ENCODE assay signal across 9 mouse cellular contexts in genomic region chr4:129490972-129491880, GRCm38 (mm10). TPM values are rescaled to one million over a fixed set of nuclear protein-coding genes. Genes with fewer than 3 reads are reported as not detected.
DNase-seq lines count a peak whose midpoint lies in the region; ATAC-seq and TF ChIP-seq lines count a peak whose summit lies in the region.
"Had no signal": no experiment of that assay in that cellular context is flagged by ENCODE, and none has a peak within 500 bp of the region (broad histone marks: within the 10 kb centered on the region; RNA-seq: fewer than 3 reads in every experiment).

Gene Tssk3, minus strand, starts transcription at chr4:129491022.
Gene Fam229a, plus strand, starts transcription at chr4:129491190.

- peak within 1 kb of the TSS; percentile 20; the same call in 1 of the 2 replicates for H3K4me3 ChIP-seq in heart, adult 2 months
- H3K4me3 ChIP-seq in forebrain, embryonic 13.5 days = peak within 1 kb of the TSS; percentile 37
- H3K4me3 ChIP-seq in stomach, postnatal 0 days (ENCODE audit: low read depth, low read length) = peak within 1 kb of the TSS; percentile 34

- peak within 1 kb of the TSS; percentile 24; the same call in 1 of the 2 replicates for H3K9ac ChIP-seq in heart, adult 2 months (ENCODE audit: low read depth, low read length)
- H3K9ac ChIP-seq in forebrain, embryonic 13.5 days = peak within 1 kb of the TSS; percentile 55
- peak within 1 kb of the TSS; percentile 41 for H3K9ac ChIP-seq in stomach, postnatal 0 days (ENCODE audit: low read length)

- no peaks in the 10 kb centered on the region for H3K9me3 ChIP-seq in forebrain, embryonic 13.5 days (replicated peaks)
- H3K9me3 ChIP-seq in stomach, postnatal 0 days (ENCODE audit: control insufficient read depth, low read length) = no peaks in the 10 kb centered on the region
- H3K9me3 ChIP-seq: G1E had no signal

- H3K27me3 ChIP-seq in heart, adult 2 months (ENCODE audit: control insufficient read depth, insufficient read depth, low read length) = peaks cover 2% of the 10 kb centered on the region
- H3K27me3 ChIP-seq in forebrain, embryonic 13.5 days = peaks cover 28% of the 10 kb centered on the region
- no peaks in the 10 kb centered on the region for H3K27me3 ChIP-seq in stomach, postnatal 0 days (ENCODE audit: control insufficient read depth, insufficient read depth, low read length)

- no peak for TF ChIP-seq EP300 in heart, adult 2 months (IDR thresholded peaks at IDR 0.05; ENCODE audit: insufficient read depth, low read depth, low read length)
- TF ChIP-seq EP300 in stomach, postnatal 0 days (optimal IDR thresholded peaks at IDR 0.05) = no peak

- ATAC-seq in forebrain, embryonic 13.5 days = no peak; the same call in 1 of the 2 replicates
- peak; percentile 66 for ATAC-seq in stomach, postnatal 0 days (ENCODE audit: low FRiP score, low TSS enrichment)

- intact Hi-C loops in heart, adult 2 months (cut with DNase I) = no loop called here

- no peak for TF ChIP-seq CTCF in heart, adult 2 months (IDR thresholded peaks at IDR 0.05)
- no peak for TF ChIP-seq CTCF in brain, embryonic 14.5 days (IDR thresholded peaks at IDR 0.05; ENCODE audit: borderline replicate concordance, extremely low read depth, insufficient read depth, insufficient read length)
- TF ChIP-seq CTCF in stomach, postnatal 0 days (IDR thresholded peaks at IDR 0.05; ENCODE audit: low read depth) = peak; percentile 55

- no peaks in the 10 kb centered on the region for H3K36me3 ChIP-seq in heart, adult 2 months (ENCODE audit: control insufficient read depth, insufficient read depth, low read length)
- H3K36me3 ChIP-seq in forebrain, embryonic 13.5 days (ENCODE audit: poor library complexity, severe bottlenecking) = peaks cover 31% of the 10 kb centered on the region
- peaks cover 13% of the 10 kb centered on the region for H3K36me3 ChIP-seq in stomach, postnatal 0 days (ENCODE audit: control insufficient read depth, insufficient read depth, low read length)

- H3K4me2 ChIP-seq in forebrain, embryonic 13.5 days = peak within 1 kb of the TSS; percentile 63
- peak within 1 kb of the TSS; percentile 50 for H3K4me2 ChIP-seq in stomach, postnatal 0 days (replicated peaks; ENCODE audit: low read depth)

- no peaks in the 10 kb centered on the region for H3K79me2 ChIP-seq in heart, adult 2 months (replicated peaks; ENCODE audit: control insufficient read depth, insufficient read depth, low read length)

- peaks cover 3% of the 10 kb centered on the region; the same call in 1 of the 2 replicates for H3K4me1 ChIP-seq in heart, adult 2 months (ENCODE audit: control insufficient read depth, insufficient read depth, low read length)
- H3K4me1 ChIP-seq in forebrain, embryonic 13.5 days = peaks cover 23% of the 10 kb centered on the region
- H3K4me1 ChIP-seq in stomach, postnatal 0 days (replicated peaks; ENCODE audit: control insufficient read depth, insufficient read depth) = no peaks in the 10 kb centered on the region; the same call in 1 of the 2 replicates

- TF ChIP-seq POLR2A in heart, adult 2 months (IDR thresholded peaks at IDR 0.05; ENCODE audit: insufficient read depth, low read depth, low read length) = no peak
- TF ChIP-seq POLR2A in brain, embryonic 14.5 days (IDR thresholded peaks at IDR 0.05; ENCODE audit: borderline replicate concordance, extremely low read depth, insufficient read depth, insufficient read length, poor library complexity, severe bottlenecking) = no peak

- DNase-seq in heart, adult 2 months = peak in 1 of 2 experiments; percentile 28
- DNase-seq in heart, adult 18-20 months = no peak
- DNase-seq in brain, embryonic 14.5 days (ENCODE audit: low read depth) = peak; percentile 63
- peak; percentile 72 for DNase-seq in kidney, postnatal 10 days
- DNase-seq in lung, postnatal 25 days (ENCODE audit: low spot score) = peak; percentile 66
- peak; percentile 70 for DNase-seq in stomach, postnatal 0 days (ENCODE audit: low spot score)
- no peak for DNase-seq in right cerebral cortex, adult 18-20 months

- no peak within 1 kb of the TSS for H3K27ac ChIP-seq in heart, adult 2 months
- no peak within 1 kb of the TSS for H3K27ac ChIP-seq in forebrain, embryonic 13.5 days
- no peak within 1 kb of the TSS for H3K27ac ChIP-seq in stomach, postnatal 0 days (replicated peaks)

- WGBS in heart, adult 2 months = 11% methylated on average over 70 of the region's 70 CpGs
- 4% methylated on average over 69 of the region's 70 CpGs for WGBS in forebrain, embryonic 13.5 days
- WGBS in stomach, postnatal 0 days = 11% methylated on average over 65 of the region's 70 CpGs

RNA-seq across cellular contexts. Expression of gene Tssk3, which starts in this region (rescaled TPM):
- total RNA-seq in heart, adult 2 months (2021) = not detected
- polyA plus RNA-seq in heart, adult 2 months (2012; rRNA removed) = 0.14 TPM in 1 of 2 replicates, not detected in the other
- total RNA-seq in heart, adult 18-20 months (2021) = not detected
- 0.14 and 0.18 TPM in 2 replicates for polyA plus RNA-seq in brain, embryonic 14.5 days (2012; rRNA removed)
- not detected in 2 replicates for polyA plus RNA-seq in forebrain, embryonic 13.5 days (2015; fragmentation: Nextera tagmentation; extraction: Ambion mirVana)
- 0.07 TPM in 1 of 2 replicates, not detected in the other for polyA plus RNA-seq in stomach, postnatal 0 days (2015; fragmentation: Nextera tagmentation; extraction: Ambion mirVana)
- polyA plus RNA-seq: G1E had no signal

RNA-seq across cellular contexts. Expression of gene Fam229a, which starts in this region (rescaled TPM):
- total RNA-seq in heart, adult 2 months (2021) = under 1 TPM in 1 of 2 experiments, not detected in 1; 0.45 TPM
- polyA plus RNA-seq in heart, adult 2 months (2012; rRNA removed) = 0.64 TPM in 1 of 2 replicates, not detected in the other
- total RNA-seq in heart, adult 18-20 months (2021) = under 1 TPM in 1 of 2 experiments, not detected in 1; 0.57 TPM
- 0.18 and 0.26 TPM in 2 replicates for polyA plus RNA-seq in brain, embryonic 14.5 days (2012; rRNA removed)
- polyA plus RNA-seq in forebrain, embryonic 13.5 days (2015; fragmentation: Nextera tagmentation; extraction: Ambion mirVana) = not detected in 2 replicates
- 0.36 and 0.44 TPM in 2 replicates for polyA plus RNA-seq in stomach, postnatal 0 days (2015; fragmentation: Nextera tagmentation; extraction: Ambion mirVana)
- total RNA-seq: G1E had no signal
- polyA plus RNA-seq: G1E had no signal

Comparison
In these comparisons a context has a peak if more than half of its experiments do, and no peak if none do; other contexts are left out.
1. Peak in DNase-seq in brain, embryonic 14.5 days; RNA of the genes that start here not detected or under 1 TPM.
2. Peak in DNase-seq, ATAC-seq, H3K4me3 ChIP-seq, H3K9ac ChIP-seq and H3K4me2 ChIP-seq in stomach, postnatal 0 days; RNA of the genes that start here not detected or under 1 TPM.
3. DNase-seq: peak in kidney, postnatal 10 days (single experiment) and lung, postnatal 25 days (single experiment); none in heart, adult 18-20 months (0 of 2) and right cerebral cortex, adult 18-20 months (single experiment).
4. Peak in every context shown above with its lines, with median percentiles within 50 percentile points of each other: H3K4me3 ChIP-seq and H3K9ac ChIP-seq.